Mouse (Mus musculus) erythroblast, embryonic 14.5 days (primary cell): ENCODE results near the gene Car15.

Experiments
- GATA1 ChIP-seq: IDR thresholded peaks from 2 replicates; pipeline ENCODE4 v1.6.1; 2012; ENCODE audit warnings: low read length, inconsistent platforms, mixed read lengths
- TAL1 ChIP-seq: IDR thresholded peaks from 3 replicates; pipeline ENCODE4 v1.6.1; 2012; ENCODE audit warnings: low read length, inconsistent platforms, mixed read lengths

- no peak for TF ChIP-seq TAL1
- no peak for TF ChIP-seq GATA1
Observed at GRCm38 (mm10) chr16:17835481-17835880, 2.7 kb downstream of the Car15 start.
